Mouse (Mus musculus) stomach, postnatal 0 days (tissue): ENCODE results near the gene Cyfip2.

Source experiments
- CTCF ChIP-seq: IDR thresholded peaks from 2 replicates; pipeline ENCODE4 v1.5.1; 2016; ENCODE audit warnings: antibody characterized with exemption, low read depth, mild to moderate bottlenecking, moderate library complexity
- EP300 ChIP-seq: optimal IDR thresholded peaks from 2 replicates; pipeline ENCODE3; 2016; ENCODE audit warnings: antibody characterized with exemption

GRCm38 (mm10) chr11:46311181-46311702, 1.4 kb downstream of the Cyfip2 start:
- TF ChIP-seq CTCF = no peak
- TF ChIP-seq EP300 = no peak
